Mouse (Mus musculus) limb, embryonic 10.5 days (tissue): Measurements from ENCODE around the gene Zc3h12a. TPM values are rescaled to one million over a fixed set of nuclear protein-coding genes. Genes with fewer than 3 reads are reported as not detected.

Experiments used
- DNase-seq: peaks from one replicate; pipeline ENCODE4 v3.0.0-alpha.2; 2017; ENCODE audit warnings: low spot score
- H3K27ac ChIP-seq: fragments of 300-500 bp; sonication (generic); 2 replicates; pipeline ENCODE4 v1.5.1; 2016; ENCODE audit warnings: mild to moderate bottlenecking
- H3K27me3 ChIP-seq: fragments of 300-500 bp; sonication (generic); 2 replicates; pipeline ENCODE4 v1.6.1; 2016; ENCODE audit warnings: low read depth, mild to moderate bottlenecking; ENCODE audit not compliant: poor library complexity, severe bottlenecking
- H3K36me3 ChIP-seq: fragments of 300-500 bp; sonication (generic); 2 replicates; pipeline ENCODE4 v1.6.1; 2016; ENCODE audit warnings: mild to moderate bottlenecking, moderate library complexity
- H3K4me1 ChIP-seq: fragments of 300-500 bp; sonication (generic); 2 replicates; pipeline ENCODE4 v1.6.1; 2016
- H3K4me3 ChIP-seq: fragments of 300-500 bp; sonication (generic); 2 replicates; pipeline ENCODE4 v1.5.1; 2016; ENCODE audit warnings: mild to moderate bottlenecking, moderate library complexity
- H3K9me3 ChIP-seq: fragments of 300-500 bp; sonication (generic); replicated peaks from 2 replicates; pipeline ENCODE4 v1.6.1; 2016; ENCODE audit warnings: mild to moderate bottlenecking
- WGBS: fragments of 180-500 bp; shearing (Covaris S2); methylation state at CpG from one replicate; pipeline ENCODE4 v1.1.7; 2016; 5-methylcytosine and 5-hydroxymethylcytosine counted together
- polyA plus RNA-seq: library from polyadenylated mRNA; unstranded; fragments of >200 nt; fragmentation: Nextera tagmentation; extraction: Ambion mirVana; gene quantifications from 2 replicates; pipeline ENCODE4 v1.2.1, GENCODE M21; 2016

Zc3h12a gene
- polyA plus RNA-seq, 1 experiment from 2014 or later: 0.58 TPM

- no peaks in the 10 kb centered on the region for H3K27me3 ChIP-seq
- no peaks in the 10 kb centered on the region for H3K9me3 ChIP-seq
- H3K4me1 ChIP-seq: peaks cover 7% of the 10 kb centered on the region
- DNase-seq: no peak
- no peak overlapping the region for H3K4me3 ChIP-seq
- 61% methylated on average over 12 of the region's 12 CpGs for WGBS
- no peak overlapping the region for H3K27ac ChIP-seq
- no peaks in the 10 kb centered on the region for H3K36me3 ChIP-seq
Observed at GRCm38 (mm10) chr4:125136303-125136888, 8.8 kb upstream of the Zc3h12a start.

- no peak for DNase-seq
- Histone ChIP-seq H3K27me3 (no peaks in the 10 kb centered on the region), H3K9me3 (no peaks in the 10 kb centered on the region), H3K36me3 (no peaks in the 10 kb centered on the region), H3K4me3 (no peak overlapping the region), H3K27ac (no peak overlapping the region), H3K4me1 (peaks cover 7% of the 10 kb centered on the region)
- 88% methylated on average over 10 of the region's 10 CpGs for WGBS
Observed at GRCm38 (mm10) chr4:125135076-125135855, 7.6 kb upstream of the Zc3h12a start.

- H3K9me3 ChIP-seq: no peaks in the 10 kb centered on the region
- WGBS: 83% methylated on average over 5 of the region's 5 CpGs
- no peaks in the 10 kb centered on the region for H3K36me3 ChIP-seq
- H3K27me3 ChIP-seq: no peaks in the 10 kb centered on the region; the same call in 1 of the 2 replicates
- DNase-seq: no peak
- H3K27ac ChIP-seq: no peak overlapping the region
- H3K4me1 ChIP-seq: peaks cover 7% of the 10 kb centered on the region
- no peak overlapping the region for H3K4me3 ChIP-seq
Observed at GRCm38 (mm10) chr4:125134631-125135030, 7.0 kb upstream of the Zc3h12a start.

GRCm38 (mm10) chr4:125134192-125134591 is 6.6 kb upstream of the Zc3h12a start:
- no peak overlapping the region for H3K27ac ChIP-seq
- no peak overlapping the region for H3K4me3 ChIP-seq
- H3K27me3 ChIP-seq: no peaks in the 10 kb centered on the region; the same call in 1 of the 2 replicates
- peaks cover 7% of the 10 kb centered on the region for H3K4me1 ChIP-seq
- DNase-seq: no peak
- no peaks in the 10 kb centered on the region for H3K36me3 ChIP-seq
- WGBS: 82% methylated on average over 4 of the region's 4 CpGs
- H3K9me3 ChIP-seq: no peaks in the 10 kb centered on the region

- Histone ChIP-seq H3K36me3 (no peaks in the 10 kb centered on the region), H3K27ac (no peak overlapping the region), H3K27me3 (peaks cover 16% of the 10 kb centered on the region), H3K4me3 (no peak overlapping the region), H3K9me3 (no peaks in the 10 kb centered on the region), H3K4me1 (peaks cover 16% of the 10 kb centered on the region)
- 28% methylated on average over 5 of the region's 5 CpGs for WGBS
- DNase-seq: peak; percentile 77
Observed at GRCm38 (mm10) chr4:125132394-125132793, 4.8 kb upstream of the Zc3h12a start.

GRCm38 (mm10) chr4:125131493-125131892 is 3.9 kb upstream of the Zc3h12a start:
- 79% methylated on average over 4 of the region's 4 CpGs for WGBS
- H3K4me1 ChIP-seq: peaks cover 18% of the 10 kb centered on the region
- no peak for DNase-seq
- no peak overlapping the region for H3K27ac ChIP-seq
- H3K36me3 ChIP-seq: no peaks in the 10 kb centered on the region
- H3K27me3 ChIP-seq: peaks cover 25% of the 10 kb centered on the region
- H3K4me3 ChIP-seq: no peak overlapping the region
- H3K9me3 ChIP-seq: no peaks in the 10 kb centered on the region

GRCm38 (mm10) chr4:125126761-125127160 is 879 bp downstream of the Zc3h12a start:
- H3K36me3 ChIP-seq: no peaks in the 10 kb centered on the region
- peaks cover 47% of the 10 kb centered on the region for H3K27me3 ChIP-seq
- 85% methylated on average over 7 of the region's 7 CpGs for WGBS
- no peak for DNase-seq
- H3K4me1 ChIP-seq: peaks cover 47% of the 10 kb centered on the region
- no peaks in the 10 kb centered on the region for H3K9me3 ChIP-seq
- H3K4me3 ChIP-seq: 0 out of 2 replicates have a peak overlapping the region, but pooled peaks have one; percentile 66
- H3K27ac ChIP-seq: no peak overlapping the region

- 91% methylated on average over 3 of the region's 3 CpGs for WGBS
- Histone ChIP-seq H3K27me3 (peaks cover 49% of the 10 kb centered on the region), H3K36me3 (no peaks in the 10 kb centered on the region), H3K9me3 (no peaks in the 10 kb centered on the region), H3K27ac (no peak overlapping the region), H3K4me3 (no peak overlapping the region), H3K4me1 (peaks cover 47% of the 10 kb centered on the region)
- no peak for DNase-seq
Observed at GRCm38 (mm10) chr4:125126186-125126585, 1.5 kb downstream of the Zc3h12a start.

GRCm38 (mm10) chr4:125125361-125125921 is 2.2 kb downstream of the Zc3h12a start:
- whole genome bisulfite sequencing: 75% methylated on average over 7 of the region's 7 CpGs
- peaks cover 57% of the 10 kb centered on the region for H3K27me3 ChIP-seq
- DNase-seq: no peak
- H3K36me3 ChIP-seq: no peaks in the 10 kb centered on the region
- no peak overlapping the region for H3K27ac ChIP-seq
- no peak overlapping the region for H3K4me3 ChIP-seq
- H3K9me3 ChIP-seq: no peaks in the 10 kb centered on the region
- H3K4me1 ChIP-seq: peaks cover 47% of the 10 kb centered on the region

- Histone ChIP-seq H3K27ac (peak overlapping the region; percentile 1; the same call in 1 of the 2 replicates), H3K4me1 (peaks cover 47% of the 10 kb centered on the region), H3K4me3 (no peak overlapping the region), H3K27me3 (peaks cover 64% of the 10 kb centered on the region), H3K36me3 (no peaks in the 10 kb centered on the region), H3K9me3 (no peaks in the 10 kb centered on the region)
- DNase-seq: no peak
- WGBS: 40% methylated on average over 7 of the region's 7 CpGs
Observed at GRCm38 (mm10) chr4:125124424-125125209, 3.0 kb downstream of the Zc3h12a start.

GRCm38 (mm10) chr4:125123279-125123671 is 4.4 kb downstream of the Zc3h12a start:
- Histone ChIP-seq H3K9me3 (no peaks in the 10 kb centered on the region), H3K36me3 (no peaks in the 10 kb centered on the region), H3K27me3 (peaks cover 61% of the 10 kb centered on the region), H3K27ac (peak overlapping the region; percentile 56), H3K4me1 (peaks cover 50% of the 10 kb centered on the region), H3K4me3 (no peak overlapping the region)
- DNase-seq: no peak
- WGBS: 71% methylated on average over 7 of the region's 7 CpGs

- Histone ChIP-seq H3K4me3 (no peak overlapping the region), H3K27ac (peak overlapping the region; percentile 56), H3K9me3 (no peaks in the 10 kb centered on the region), H3K27me3 (peaks cover 55% of the 10 kb centered on the region), H3K36me3 (no peaks in the 10 kb centered on the region), H3K4me1 (peaks cover 44% of the 10 kb centered on the region)
- 17% methylated on average over 16 of the region's 16 CpGs for WGBS
- no peak for DNase-seq
Observed at GRCm38 (mm10) chr4:125122431-125123278, 5.0 kb downstream of the Zc3h12a start.
